Mouse (Mus musculus): ENCODE results near the gene Mtcl1.

- TF ChIP-seq GATA1 (IDR thresholded peaks at IDR 0.05; ENCODE audit: borderline replicate concordance, low read length) (no peak), FLI1 (IDR thresholded peaks at IDR 0.05; ENCODE audit: low read length) (no peak)
Measured at GRCm38 (mm10) chr17:66402791-66403470, 46.6 kb downstream of the Mtcl1 start.
